Mouse (Mus musculus): ENCODE results near the gene Gpx7.

DNA sequence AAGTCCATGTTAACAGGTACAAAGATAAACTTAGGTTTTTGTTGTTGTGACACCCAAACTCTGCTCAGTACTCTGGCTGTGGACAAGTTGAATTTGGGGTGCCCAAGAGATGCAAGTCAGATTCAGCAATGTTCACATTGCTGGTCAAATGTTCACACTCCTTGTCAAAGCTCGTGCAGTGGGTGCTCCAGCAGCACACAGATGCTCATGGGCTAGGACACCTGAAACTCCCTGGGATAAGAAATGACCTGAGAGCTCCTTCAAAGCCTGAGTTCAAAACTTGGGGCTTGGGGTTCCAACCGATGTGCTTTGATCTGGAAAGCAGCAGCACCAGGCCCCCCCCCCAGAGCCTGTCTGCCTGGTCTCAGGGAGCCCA lies 24.8 kb upstream of the Gpx7 start:
- TF ChIP-seq CTCF (IDR thresholded peaks at IDR 0.05; ENCODE audit: insufficient read depth, low read length) = no peak
- no peak for TF ChIP-seq POLR2A (IDR thresholded peaks at IDR 0.05; ENCODE audit: borderline replicate concordance, extremely low read depth, low read depth, low read length)
